In genomic region chr9:44182260-44182659, GRCm38 (mm10) we compare ENCODE assay signal across 8 mouse cellular contexts. TPM values are rescaled to one million over a fixed set of nuclear protein-coding genes. Genes with fewer than 3 reads are reported as not detected.
DNase-seq lines count a peak whose midpoint lies in the region; ATAC-seq and TF ChIP-seq lines count a peak whose summit lies in the region.
"Had no signal": no experiment of that assay in that cellular context is flagged by ENCODE, and none has a peak within 500 bp of the region (broad histone marks: within the 10 kb centered on the region; RNA-seq: fewer than 3 reads in every experiment).

No protein-coding gene starts in this region.

- peak; percentile 50 for TF ChIP-seq CTCF in cortical plate, adult 2 months (IDR thresholded peaks at IDR 0.05; ENCODE audit: extremely low read depth, insufficient read depth, low read length)
- TF ChIP-seq CTCF in thymus, adult 2 months (IDR thresholded peaks at IDR 0.05; ENCODE audit: borderline replicate concordance, control insufficient read depth, extremely low read depth, insufficient read depth, low read length, poor library complexity) = no peak

- H3K4me1 ChIP-seq in midbrain, embryonic 14.5 days (ENCODE audit: control insufficient read depth, insufficient read depth, low read length) = no peaks in the 10 kb centered on the region
- H3K4me1 ChIP-seq in midbrain, embryonic 13.5 days (replicated peaks) = 0 out of 2 replicates have a peak, but pooled peaks cover 4% of the 10 kb centered on the region
- no peaks in the 10 kb centered on the region; the same call in 1 of the 2 replicates for H3K4me1 ChIP-seq in cortical plate, adult 2 months (ENCODE audit: control insufficient read depth, insufficient read depth, low read length)
- peaks cover 24% of the 10 kb centered on the region for H3K4me1 ChIP-seq in thymus, adult 2 months (replicated peaks; ENCODE audit: control insufficient read depth, insufficient read depth, low read length)
- H3K4me1 ChIP-seq: midbrain, embryonic 12.5 days had no signal

- no peak overlapping the region for H3K27ac ChIP-seq in midbrain, embryonic 14.5 days (replicated peaks; ENCODE audit: low read depth, low read length)
- H3K27ac ChIP-seq in midbrain, embryonic 13.5 days = no peak overlapping the region
- no peak overlapping the region for H3K27ac ChIP-seq in cortical plate, adult 2 months (ENCODE audit: insufficient read depth, low read length)
- H3K27ac ChIP-seq in thymus, adult 2 months (ENCODE audit: control insufficient read depth, insufficient read depth, low read length) = peak overlapping the region; percentile 83; the same call in 1 of the 2 replicates
- H3K27ac ChIP-seq: midbrain, embryonic 12.5 days had no signal

- WGBS in midbrain, embryonic 14.5 days = 95% methylated on average over 3 of the region's 3 CpGs
- WGBS in midbrain, embryonic 13.5 days = 93% methylated on average over 3 of the region's 3 CpGs
- WGBS in large intestine, adult 2 months = 87% methylated on average over 3 of the region's 3 CpGs
- WGBS in thymus, adult 2 months = 74% methylated on average over 3 of the region's 3 CpGs

- H3K4me2 ChIP-seq in midbrain, embryonic 14.5 days (ENCODE audit: low read length) = no peak overlapping the region
- no peak overlapping the region for H3K4me2 ChIP-seq in midbrain, embryonic 13.5 days (replicated peaks)
- H3K4me2 ChIP-seq: midbrain, embryonic 12.5 days had no signal

- no peaks in the 10 kb centered on the region for H3K36me3 ChIP-seq in midbrain, embryonic 14.5 days (ENCODE audit: control insufficient read depth, insufficient read depth, low read length)
- peaks cover 9% of the 10 kb centered on the region; the same call in 1 of the 2 replicates for H3K36me3 ChIP-seq in midbrain, embryonic 13.5 days
- H3K36me3 ChIP-seq in thymus, adult 2 months (ENCODE audit: control insufficient read depth, insufficient read depth, low read length) = peaks cover 6% of the 10 kb centered on the region
- H3K36me3 ChIP-seq: midbrain, embryonic 12.5 days had no signal

- no peaks in the 10 kb centered on the region for H3K27me3 ChIP-seq in midbrain, embryonic 14.5 days (ENCODE audit: control insufficient read depth, insufficient read depth, low read length)
- no peaks in the 10 kb centered on the region for H3K27me3 ChIP-seq in midbrain, embryonic 13.5 days
- no peaks in the 10 kb centered on the region for H3K27me3 ChIP-seq in thymus, adult 2 months (ENCODE audit: control insufficient read depth, insufficient read depth, low read length)
- H3K27me3 ChIP-seq: midbrain, embryonic 12.5 days had no signal

- H3K4me3 ChIP-seq in midbrain, embryonic 14.5 days (replicated peaks; ENCODE audit: low read depth, low read length) = no peak overlapping the region
- no peak overlapping the region for H3K4me3 ChIP-seq in midbrain, embryonic 13.5 days (replicated peaks)
- H3K4me3 ChIP-seq in cortical plate, adult 2 months (ENCODE audit: insufficient read depth, low read length) = no peak overlapping the region
- H3K4me3 ChIP-seq in thymus, adult 2 months (ENCODE audit: control insufficient read depth, insufficient read depth, low read length) = no peak overlapping the region
- H3K4me3 ChIP-seq: midbrain, embryonic 12.5 days had no signal

- no peak for ATAC-seq in midbrain, embryonic 14.5 days (ENCODE audit: low FRiP score, low TSS enrichment)
- no peak for ATAC-seq in midbrain, embryonic 13.5 days

- no peak for TF ChIP-seq POLR2A in cortical plate, adult 2 months (IDR thresholded peaks at IDR 0.05; ENCODE audit: extremely low read depth, insufficient read depth, low read length)
- no peak for TF ChIP-seq POLR2A in thymus, adult 2 months (IDR thresholded peaks at IDR 0.05; ENCODE audit: control insufficient read depth, extremely low read depth, insufficient read depth, low read length, poor library complexity)

- no peak overlapping the region for H3K9ac ChIP-seq in midbrain, embryonic 14.5 days (replicated peaks; ENCODE audit: low read length)
- no peak overlapping the region for H3K9ac ChIP-seq in midbrain, embryonic 13.5 days (replicated peaks)
- H3K9ac ChIP-seq: midbrain, embryonic 12.5 days had no signal

- no peaks in the 10 kb centered on the region for H3K9me3 ChIP-seq in midbrain, embryonic 14.5 days (ENCODE audit: control insufficient read depth, low read length)
- H3K9me3 ChIP-seq in midbrain, embryonic 13.5 days = no peaks in the 10 kb centered on the region; the same call in 1 of the 2 replicates
- H3K9me3 ChIP-seq: midbrain, embryonic 12.5 days had no signal

- peak; percentile 7 for DNase-seq in midbrain, embryonic 14.5 days
- DNase-seq in R1 (ENCODE audit: low read depth, low spot score) = peak; percentile 55
- peak; percentile 19 for DNase-seq in large intestine, adult 2 months (ENCODE audit: low read depth, low spot score)
- DNase-seq in thymus, adult 2 months = peak; percentile 65
- no peak for DNase-seq in frontal cortex, postnatal 25 days (ENCODE audit: low spot score in 2 of 2)

RNA-seq across cellular contexts. Expression of gene Mcam, which starts 48.0 kb away (rescaled TPM):
- polyA plus RNA-seq in midbrain, embryonic 14.5 days (2014; fragmentation: Nextera tagmentation; extraction: Ambion mirVana) = 6.1 and 13.2 TPM in 2 replicates
- 11.6 and 13.7 TPM in 2 replicates for polyA plus RNA-seq in midbrain, embryonic 13.5 days (2015; fragmentation: Nextera tagmentation; extraction: Ambion mirVana)
- polyA plus RNA-seq in cortical plate, adult 2 months (2012; rRNA removed) = 26.2 and 27.4 TPM in 2 replicates
- 32.1 and 37.5 TPM in 2 replicates for polyA plus RNA-seq in large intestine, adult 2 months (2012; rRNA removed)
- polyA plus RNA-seq in thymus, adult 2 months (2012; rRNA removed) = 13.0 and 18.7 TPM in 2 replicates

RNA-seq across cellular contexts. Expression of gene Cbl, which starts 51.6 kb away (rescaled TPM):
- polyA plus RNA-seq in midbrain, embryonic 14.5 days (2014; fragmentation: Nextera tagmentation; extraction: Ambion mirVana) = 20.1 and 27.6 TPM in 2 replicates
- 26.2 and 28.5 TPM in 2 replicates for polyA plus RNA-seq in midbrain, embryonic 13.5 days (2015; fragmentation: Nextera tagmentation; extraction: Ambion mirVana)
- 18.2 and 22.8 TPM in 2 replicates for polyA plus RNA-seq in cortical plate, adult 2 months (2012; rRNA removed)
- polyA plus RNA-seq in large intestine, adult 2 months (2012; rRNA removed) = 6.8 and 12.1 TPM in 2 replicates
- polyA plus RNA-seq in thymus, adult 2 months (2012; rRNA removed) = 132 and 194 TPM in 2 replicates

RNA-seq across cellular contexts. Expression of gene Ccdc153, which starts 58.2 kb away (rescaled TPM):
- not detected in 2 replicates for polyA plus RNA-seq in midbrain, embryonic 14.5 days (2014; fragmentation: Nextera tagmentation; extraction: Ambion mirVana)
- not detected in 2 replicates for polyA plus RNA-seq in midbrain, embryonic 13.5 days (2015; fragmentation: Nextera tagmentation; extraction: Ambion mirVana)
- polyA plus RNA-seq in cortical plate, adult 2 months (2012; rRNA removed) = 1.8 and 4.9 TPM in 2 replicates
- polyA plus RNA-seq in large intestine, adult 2 months (2012; rRNA removed) = not detected in 2 replicates
- polyA plus RNA-seq in thymus, adult 2 months (2012; rRNA removed) = 6.1 and 13.0 TPM in 2 replicates
- polyA plus RNA-seq: midbrain, embryonic 12.5 days had no signal

Comparison
In these comparisons a context has a peak if more than half of its experiments do, and no peak if none do; other contexts are left out.
1. DNase-seq: peak in midbrain, embryonic 14.5 days (single experiment), R1 (single experiment), large intestine, adult 2 months (single experiment) and thymus, adult 2 months (single experiment); none in frontal cortex, postnatal 25 days (0 of 2).